Mouse (Mus musculus): ENCODE results near the gene Ccdc63.

- TF ChIP-seq CTCF (IDR thresholded peaks at IDR 0.05; ENCODE audit: low read depth, low read length) (no peak), GATA1 (IDR thresholded peaks at IDR 0.05; ENCODE audit: borderline replicate concordance, low read length) (no peak), TAL1 (conservative IDR thresholded peaks at IDR 0.05; ENCODE audit: low read depth, low read length) (no peak), POLR2AphosphoS5 (IDR thresholded peaks at IDR 0.05; ENCODE audit: insufficient replicate concordance, low read depth, low read length) (no peak)
These were observed 5.2 kb downstream of the Ccdc63 start for GRCm38 (mm10) chr5:122135290-122135882.
